Mouse (Mus musculus) embryonic facial prominence, embryonic 13.5 days (tissue): ENCODE measurements around the gene Acadm. TPM values are rescaled to one million over a fixed set of nuclear protein-coding genes. Genes with fewer than 3 reads are reported as not detected.

Experiments
- ATAC-seq: fragments of 200-750 bp; cut with Nextera tagmentation; 2 replicates; pipeline ENCODE4 v1.8.0; 2017; ENCODE audit warnings: low read depth; ENCODE audit not compliant: insufficient number of reproducible peaks, insufficient read depth, low FRiP score, low TSS enrichment
- H3K27ac ChIP-seq: fragments of 300-500 bp; sonication (generic); 2 replicates; pipeline ENCODE4 v1.5.1; 2015; ENCODE audit warnings: moderate library complexity, mild to moderate bottlenecking, inconsistent platforms
- H3K27me3 ChIP-seq: fragments of 300-500 bp; sonication (generic); 2 replicates; pipeline ENCODE4 v1.6.1; 2015; ENCODE audit warnings: mild to moderate bottlenecking, inconsistent platforms
- H3K36me3 ChIP-seq: fragments of 300-500 bp; sonication (generic); 2 replicates; pipeline ENCODE4 v1.6.1; 2015; ENCODE audit warnings: mild to moderate bottlenecking, inconsistent platforms
- H3K4me1 ChIP-seq: fragments of 300-500 bp; sonication (generic); 2 replicates; pipeline ENCODE4 v1.6.1; 2015; ENCODE audit warnings: inconsistent platforms
- H3K4me2 ChIP-seq: fragments of 300-500 bp; sonication (generic); 2 replicates; pipeline ENCODE4 v1.6.1; 2015; ENCODE audit warnings: moderate library complexity, mild to moderate bottlenecking, inconsistent platforms
- H3K4me3 ChIP-seq: fragments of 300-500 bp; sonication (generic); 2 replicates; pipeline ENCODE4 v1.5.1; 2015; ENCODE audit warnings: mild to moderate bottlenecking, inconsistent platforms
- H3K9ac ChIP-seq: fragments of 300-500 bp; sonication (generic); 2 replicates; pipeline ENCODE4 v1.6.1; 2015; ENCODE audit warnings: mild to moderate bottlenecking, inconsistent platforms
- H3K9me3 ChIP-seq: fragments of 300-500 bp; sonication (generic); 2 replicates; pipeline ENCODE4 v1.6.1; 2016; ENCODE audit warnings: inconsistent platforms
- WGBS: fragments of 180-500 bp; shearing (Covaris S2); methylation state at CpG from one replicate; pipeline ENCODE4 v1.1.7; 2015; ENCODE audit warnings: mixed read lengths; 5-methylcytosine and 5-hydroxymethylcytosine counted together
- polyA plus RNA-seq: library from polyadenylated mRNA; unstranded; fragments of >200 nt; fragmentation: Nextera tagmentation; extraction: Ambion mirVana; gene quantifications from 2 replicates; pipeline ENCODE4 v1.2.1, GENCODE M21; 2015

Acadm gene
- polyA plus RNA-seq, 1 experiment from 2014 or later: 65.6 TPM

DNA sequence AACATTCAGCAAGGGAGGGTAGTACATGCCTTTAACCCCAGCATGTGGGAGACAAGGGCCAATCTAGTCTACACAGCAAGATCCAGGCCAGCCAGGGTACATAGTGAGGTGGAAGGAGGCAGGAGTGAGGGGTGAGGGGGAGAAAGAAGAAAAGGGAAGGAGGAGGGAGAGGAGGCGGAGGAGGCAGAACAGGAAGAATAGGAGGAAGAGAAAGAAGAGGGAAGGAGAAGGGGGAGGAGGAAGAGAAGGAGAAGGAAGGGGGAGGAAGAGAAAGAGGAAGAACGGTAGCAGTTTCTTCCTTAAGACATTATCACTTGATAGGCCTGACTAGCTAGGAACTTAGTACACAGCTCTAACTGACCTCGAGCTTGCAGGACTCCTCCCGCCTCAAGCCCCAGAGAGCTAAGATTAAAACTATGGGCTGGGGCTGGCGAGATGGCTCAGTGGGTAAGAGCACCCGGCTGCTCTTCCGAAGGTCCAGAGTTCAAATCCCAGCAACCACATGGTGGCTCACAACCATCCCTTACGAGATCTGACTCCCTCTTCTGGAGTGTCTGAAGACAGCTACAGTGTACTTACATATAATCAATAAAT is 55.1 kb downstream of the Acadm start:
- no peaks in the 10 kb centered on the region for H3K27me3 ChIP-seq
- H3K9ac ChIP-seq: no peak overlapping the region
- H3K27ac ChIP-seq: no peak overlapping the region
- 0 out of 2 replicates have a peak, but pooled peaks cover 3% of the 10 kb centered on the region for H3K4me1 ChIP-seq
- H3K4me3 ChIP-seq: no peak overlapping the region
- ATAC-seq: no peak
- H3K9me3 ChIP-seq: no peaks in the 10 kb centered on the region
- H3K4me2 ChIP-seq: no peak overlapping the region
- WGBS: 80% methylated on average over 8 of the region's 8 CpGs
- no peaks in the 10 kb centered on the region for H3K36me3 ChIP-seq

DNA sequence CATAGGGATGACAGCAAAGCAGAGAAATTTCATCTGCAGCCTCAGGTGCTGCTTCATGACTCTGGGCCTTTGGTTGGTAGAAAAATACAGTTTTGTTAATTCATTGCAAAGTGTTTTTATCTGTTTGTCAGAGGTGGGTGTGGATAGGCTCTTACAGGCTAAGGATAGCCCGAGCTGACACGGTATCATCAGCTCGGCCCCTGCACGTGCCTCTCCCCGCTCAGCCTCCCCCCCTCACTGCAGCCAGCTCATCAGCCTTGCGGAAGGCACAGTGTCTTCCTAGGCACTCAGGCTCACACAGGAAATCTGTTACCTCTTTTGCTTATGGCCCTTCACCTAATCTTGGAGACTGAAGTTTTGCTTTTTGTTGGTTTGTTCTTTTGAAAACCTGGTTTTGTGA is 56.3 kb downstream of the Acadm start:
- no peaks in the 10 kb centered on the region for H3K36me3 ChIP-seq
- ATAC-seq: no peak
- 0 out of 2 replicates have a peak, but pooled peaks cover 3% of the 10 kb centered on the region for H3K4me1 ChIP-seq
- no peak overlapping the region for H3K27ac ChIP-seq
- 73% methylated on average over 6 of the region's 6 CpGs for WGBS
- no peaks in the 10 kb centered on the region for H3K9me3 ChIP-seq
- no peak overlapping the region for H3K9ac ChIP-seq
- H3K27me3 ChIP-seq: no peaks in the 10 kb centered on the region
- no peak overlapping the region for H3K4me2 ChIP-seq
- no peak overlapping the region for H3K4me3 ChIP-seq

DNA sequence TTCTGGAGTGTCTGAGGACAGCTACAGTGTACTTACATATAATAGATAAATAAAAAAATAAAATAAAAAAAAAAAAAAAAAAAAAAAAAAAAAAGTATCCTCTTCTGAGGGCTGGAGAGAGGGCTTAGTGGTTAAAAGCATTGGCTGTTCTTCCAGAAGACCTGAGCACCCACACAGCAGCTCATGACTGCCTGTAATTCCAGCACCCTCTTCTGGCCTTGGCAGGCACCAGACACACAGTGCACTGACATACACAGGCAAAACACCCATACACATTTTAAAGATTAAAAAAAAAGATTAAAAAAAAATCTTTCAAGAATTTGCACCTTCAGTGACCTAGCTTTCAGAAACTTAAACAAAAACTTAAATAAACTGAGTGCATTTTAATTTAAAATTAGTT is 58.1 kb downstream of the Acadm start:
- Histone ChIP-seq H3K36me3 (no peaks in the 10 kb centered on the region), H3K4me1 (0 out of 2 replicates have a peak, but pooled peaks cover 3% of the 10 kb centered on the region), H3K9me3 (no peaks in the 10 kb centered on the region), H3K27me3 (no peaks in the 10 kb centered on the region), H3K4me2 (no peak overlapping the region), H3K27ac (no peak overlapping the region), H3K9ac (no peak overlapping the region), H3K4me3 (no peak overlapping the region)
- no peak for ATAC-seq

Other genes starting within 250 kb of the Acadm start
- gene St6galnac3, start 219.5 kb downstream of the Acadm start, polyA plus RNA-seq: 60.3 and 65.2 TPM in 2 replicates
- gene Asb17, start 100.4 kb downstream of the Acadm start, polyA plus RNA-seq: 0.22 and 0.39 TPM in 2 replicates
- 0.10 and 0.18 TPM in 2 replicates for gene Msh4, start 38.5 kb downstream of the Acadm start, polyA plus RNA-seq
- 50.9 and 53.1 TPM in 2 replicates for gene Rabggtb, start 31.6 kb downstream of the Acadm start, polyA plus RNA-seq
- 2.2 and 2.6 TPM in 2 replicates for gene Slc44a5, start 28.8 kb upstream of the Acadm start, polyA plus RNA-seq